Mouse (Mus musculus) regulatory T cell (primary cell): ENCODE measurements around the gene Iqsec3.

Experiments used
- in situ Hi-C: fragments of 300-600 bp; cut with MboI, MseI; formaldehyde crosslinking; loops from one replicate; pipeline ENCODE4 v1.15.1; 2025; ENCODE audit warnings: high pct_unique_total_duplicates

The Iqsec3 gene

GRCm38 (mm10) chr6:121454549-121455494, 18.7 kb downstream of the Iqsec3 start:
- in situ Hi-C loops = no loop called here

GRCm38 (mm10) chr6:121453776-121454175, 19.7 kb downstream of the Iqsec3 start:
- in situ Hi-C loops = no loop called here

DNA sequence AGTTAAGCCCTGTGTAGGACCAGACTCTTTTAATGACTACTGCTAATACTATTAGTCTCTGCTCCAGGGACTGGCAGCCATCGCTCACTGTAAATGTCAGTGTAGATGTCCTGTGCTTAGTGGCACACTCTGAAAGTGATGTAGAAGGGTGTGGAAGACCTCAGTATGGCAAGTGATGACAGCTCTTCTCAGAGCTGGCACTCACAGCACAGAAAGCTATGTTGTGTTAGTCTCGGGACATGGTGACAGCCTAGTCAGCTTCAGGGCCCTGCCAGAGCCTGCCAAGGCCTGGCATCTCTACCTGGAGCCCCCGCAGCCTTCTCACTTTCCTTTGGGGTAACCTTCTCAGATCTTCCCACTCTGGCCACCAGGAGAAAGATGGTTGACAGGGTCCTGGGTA, 21.8 kb downstream of the Iqsec3 start:
- in situ Hi-C loops = no loop called here

GRCm38 (mm10) chr6:121440696-121441220, 32.7 kb downstream of the Iqsec3 start:
- in situ Hi-C loops = no loop called here

DNA sequence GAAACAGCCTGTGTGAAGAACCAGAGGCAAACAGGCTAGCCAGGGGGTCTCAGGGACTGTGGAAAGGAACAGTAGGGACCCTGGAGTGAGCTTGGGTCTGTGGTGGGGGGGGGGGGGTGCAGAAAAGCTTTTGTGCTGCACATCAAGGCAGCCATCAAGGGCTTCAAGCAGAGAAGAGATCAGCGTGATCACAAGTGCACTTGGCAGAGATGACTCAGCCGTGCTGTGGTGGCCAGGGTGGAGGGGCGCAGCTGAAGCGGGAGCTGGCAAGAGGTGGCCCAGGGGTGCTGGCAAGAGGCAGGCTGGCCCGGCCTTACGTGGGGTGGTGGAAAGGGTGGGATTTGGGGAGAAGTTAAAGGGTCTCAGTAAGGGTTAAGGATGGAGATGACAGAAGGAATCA, 48.6 kb downstream of the Iqsec3 start:
- in situ Hi-C loops = no loop called here

DNA sequence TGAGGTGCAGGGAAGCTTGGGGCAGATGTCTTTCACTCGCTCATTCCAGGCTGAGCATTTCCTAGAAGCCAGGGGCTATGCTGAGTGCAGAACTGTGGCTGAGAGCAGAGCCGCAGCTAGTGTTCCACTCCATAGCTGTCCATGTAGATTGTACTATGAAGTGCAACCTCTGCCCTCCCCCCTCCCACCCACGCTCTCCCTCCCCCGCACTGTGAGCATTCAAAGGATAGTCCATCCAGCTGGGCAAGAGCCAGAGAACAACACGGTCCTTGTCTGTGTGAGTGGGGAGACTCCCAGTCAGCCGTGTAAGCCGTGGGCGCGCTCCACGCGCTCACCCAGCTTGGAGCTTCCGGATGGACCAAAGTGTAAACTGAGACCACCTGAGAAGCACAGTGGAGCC, 49.1 kb downstream of the Iqsec3 start:
- in situ Hi-C loops = no loop called here

GRCm38 (mm10) chr6:121412558-121413297, 60.8 kb downstream of the Iqsec3 start:
- in situ Hi-C loops = no loop called here

DNA sequence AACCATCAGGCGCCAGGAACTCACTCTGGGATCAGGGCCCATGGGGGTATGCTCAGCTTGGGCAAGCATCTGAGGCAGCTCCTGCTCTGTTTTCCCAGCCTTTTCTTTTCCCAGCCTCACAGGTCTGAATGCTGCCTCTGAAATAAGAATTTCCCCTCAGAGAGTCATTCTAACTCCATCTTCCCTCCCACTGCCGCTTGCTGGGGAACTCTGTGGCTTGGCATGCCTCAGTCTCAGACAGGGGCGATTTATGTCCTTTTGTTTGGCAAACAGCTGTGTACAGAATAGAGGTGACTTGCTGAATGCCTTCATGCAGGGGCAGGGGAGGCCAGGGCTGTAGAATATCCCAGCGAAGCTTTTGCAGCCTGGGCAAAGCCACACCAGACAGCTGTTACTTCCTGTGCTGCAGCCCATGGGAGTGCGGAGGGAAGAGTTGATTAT, 65.9 kb downstream of the Iqsec3 start:
- in situ Hi-C loops = no loop called here

DNA sequence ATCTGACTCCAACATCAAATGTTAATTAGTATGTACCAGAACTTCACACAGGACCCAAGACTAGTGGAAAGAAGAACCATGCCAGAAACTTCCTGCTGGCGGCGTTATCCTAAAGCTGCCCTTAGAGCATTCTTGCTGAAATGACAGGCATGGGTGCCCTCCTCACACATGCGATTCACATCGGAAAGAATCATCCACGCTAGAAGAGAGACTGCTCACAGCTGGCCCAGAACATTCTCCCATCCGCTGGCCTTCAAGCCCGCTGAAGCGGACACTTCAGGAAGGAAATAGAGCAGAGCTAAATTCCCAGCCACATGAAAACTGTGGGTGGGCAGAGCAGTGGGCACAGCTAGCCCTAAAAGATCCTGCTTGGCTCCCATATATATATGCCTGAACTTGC, 68.2 kb downstream of the Iqsec3 start:
- in situ Hi-C loops = no loop called here

- in situ Hi-C loops = no loop called here
Observed at GRCm38 (mm10) chr6:121402661-121403244, 70.7 kb downstream of the Iqsec3 start.

- in situ Hi-C loops = no loop called here
Observed at GRCm38 (mm10) chr6:121401826-121402660, 71.4 kb downstream of the Iqsec3 start.

- in situ Hi-C loops = no loop called here
Observed at GRCm38 (mm10) chr6:121401140-121401539, 72.3 kb downstream of the Iqsec3 start.

- in situ Hi-C loops = no loop called here
Observed at GRCm38 (mm10) chr6:121392610-121393252, 80.7 kb downstream of the Iqsec3 start.

GRCm38 (mm10) chr6:121385397-121385796, 88.1 kb downstream of the Iqsec3 start:
- in situ Hi-C loops = no loop called here

GRCm38 (mm10) chr6:121382071-121382470, 91.4 kb downstream of the Iqsec3 start:
- in situ Hi-C loops = loop anchor here (5.0 kb wide), 1 partner anchor 105 kb away; no protein-coding TSS in a partner anchor

GRCm38 (mm10) chr6:121380576-121380975, 92.9 kb downstream of the Iqsec3 start:
- in situ Hi-C loops = loop anchor here (5.0 kb wide), 1 partner anchor 103 kb away; no protein-coding TSS in a partner anchor

DNA sequence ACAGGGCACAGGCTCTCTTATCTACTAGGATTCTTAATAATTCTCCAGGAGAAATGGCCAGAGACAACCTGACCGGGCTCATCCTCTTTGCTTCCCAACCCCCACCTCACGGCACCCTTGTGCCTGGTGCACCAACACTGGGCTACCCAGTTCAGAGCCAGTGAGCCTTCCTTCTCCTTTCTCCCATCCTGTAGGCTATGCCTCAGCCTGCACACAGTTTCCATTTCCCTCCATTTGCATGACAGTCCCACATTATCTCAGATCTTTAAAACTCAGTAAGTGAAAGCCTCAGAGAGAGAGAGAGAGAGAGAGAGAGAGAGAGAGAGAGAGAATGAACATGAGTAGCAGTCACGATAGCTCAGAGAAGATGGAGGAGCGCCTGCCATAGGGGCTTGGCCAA, 95.2 kb downstream of the Iqsec3 start:
- in situ Hi-C loops = no loop called here

DNA sequence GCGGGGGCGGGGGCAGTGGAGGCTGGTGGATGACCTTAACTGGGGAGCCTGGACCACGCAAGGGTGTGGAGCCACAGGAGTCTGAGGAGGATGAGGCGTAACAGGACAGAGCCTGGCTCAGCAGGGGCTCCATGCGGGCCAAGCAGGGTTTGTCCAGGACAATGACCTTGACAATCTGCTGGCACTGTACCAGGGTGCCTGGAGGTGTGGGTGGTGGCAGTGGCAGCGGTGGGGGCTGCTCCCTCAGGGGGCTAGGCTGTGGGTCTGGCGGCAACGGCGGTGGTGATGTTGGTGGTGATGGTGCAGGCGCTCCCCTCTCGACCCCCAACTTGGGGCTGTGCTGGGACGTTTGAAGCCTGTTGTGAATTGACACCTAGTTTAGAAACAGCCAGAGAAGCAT, 97.3 kb downstream of the Iqsec3 start:
- in situ Hi-C loops = no loop called here

DNA sequence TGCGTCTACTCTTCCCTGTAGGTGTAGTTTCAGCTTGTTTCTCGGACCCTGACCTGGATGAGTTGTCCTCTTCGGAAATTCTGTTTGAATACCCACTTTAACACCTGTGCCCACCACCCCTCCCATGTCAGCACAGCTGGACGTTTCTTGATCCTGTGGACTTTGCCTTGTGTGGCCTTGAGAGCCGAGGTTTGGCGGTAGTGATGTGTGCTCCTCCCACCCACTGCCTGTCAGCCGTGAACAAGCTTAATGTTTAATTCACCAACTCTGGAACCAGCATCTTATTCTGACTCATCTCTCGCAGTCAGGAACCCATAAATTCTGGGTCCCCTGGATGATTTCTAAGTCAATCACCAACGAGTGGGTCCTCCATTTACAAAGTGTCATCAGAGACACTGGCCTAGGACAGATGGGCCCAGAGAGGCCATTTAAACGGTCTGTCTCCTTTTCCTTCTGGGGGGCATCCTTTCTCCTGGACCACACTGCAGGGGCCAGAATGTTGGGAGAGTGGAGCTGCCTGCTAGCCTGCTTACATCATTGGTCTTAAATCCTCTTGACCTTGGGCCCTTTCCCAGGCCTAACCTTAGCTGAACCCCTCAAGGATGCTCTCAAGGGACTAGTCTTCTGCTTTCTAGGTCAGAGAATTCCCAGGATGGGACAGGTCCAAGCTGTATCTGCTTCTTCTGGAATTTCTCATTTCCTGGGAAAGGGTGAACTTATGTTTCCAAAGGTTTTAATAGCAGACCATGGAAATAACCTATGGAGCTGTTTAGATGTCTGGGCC, 102.1 kb downstream of the Iqsec3 start:
- in situ Hi-C loops = no loop called here

DNA sequence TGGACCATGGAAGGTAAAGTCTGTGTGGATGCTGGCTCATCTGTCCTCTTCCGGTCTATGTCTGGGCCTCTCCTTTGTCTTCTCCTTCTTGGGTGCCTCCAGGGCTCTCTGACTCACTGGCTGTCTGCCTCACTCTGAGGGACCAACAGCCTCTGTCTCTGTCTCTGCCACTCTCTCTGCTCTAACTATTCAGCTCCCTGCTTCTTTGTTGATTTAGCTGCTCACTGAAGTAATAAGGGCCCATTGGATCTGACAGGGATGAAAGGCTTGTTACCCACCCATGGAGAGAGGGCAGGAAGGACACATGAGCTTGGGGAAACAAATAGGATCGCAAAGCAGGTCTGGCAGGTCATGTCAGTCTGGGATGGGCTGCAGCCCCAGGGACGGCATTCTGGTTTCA, 106.4 kb downstream of the Iqsec3 start:
- in situ Hi-C loops = loop anchor here (10.0 kb wide), 1 partner anchor 412 kb away; no protein-coding TSS in a partner anchor
